In the genomic region with DNA sequence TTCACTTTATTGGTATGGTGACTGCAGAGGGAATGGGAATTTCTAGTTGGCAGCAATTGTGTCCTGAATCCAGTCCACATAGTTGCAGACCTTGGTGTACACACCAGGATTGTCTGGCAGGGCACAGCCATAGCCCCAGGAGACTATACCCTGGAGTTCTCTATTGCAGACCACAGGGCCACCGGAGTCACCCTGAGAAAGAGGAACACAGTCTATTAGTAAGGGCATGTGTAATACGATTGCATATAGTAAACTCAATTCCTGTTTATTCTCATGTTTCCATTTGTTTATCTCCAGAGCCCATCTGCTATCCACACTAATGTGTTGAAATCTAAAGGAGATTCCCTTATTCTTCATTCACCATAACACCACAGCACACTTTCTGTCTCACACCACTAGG, we compare ENCODE assay signal across 12 mouse cellular contexts. TPM values are rescaled to one million over a fixed set of nuclear protein-coding genes. Genes with fewer than 3 reads are reported as not detected.
"Had no signal": no experiment of that assay in that cellular context is flagged by ENCODE, and none has a peak within 500 bp of the region (broad histone marks: within the 10 kb centered on the region; RNA-seq: fewer than 3 reads in every experiment).

No protein-coding gene starts in this region.

RNA-seq across cellular contexts. Expression of a gene that starts 3.7 kb away (rescaled TPM):
- total RNA-seq: forebrain, postnatal 0 days; gastrocnemius, adult 18-20 months; gastrocnemius, adult 2 months; gastrocnemius, adult 8-10 months; gastrocnemius, postnatal 10 days; gastrocnemius, postnatal 14 days; gastrocnemius, postnatal 25 days; gastrocnemius, postnatal 36 days; gastrocnemius, postnatal 4 days; heart, adult 18-20 months; heart, adult 2 months; heart, adult 8-10 months had no signal

RNA-seq across cellular contexts. Expression of a gene that starts 18.4 kb away (rescaled TPM):
- total RNA-seq: forebrain, postnatal 0 days; gastrocnemius, adult 18-20 months; gastrocnemius, adult 2 months; gastrocnemius, adult 8-10 months; gastrocnemius, postnatal 10 days; gastrocnemius, postnatal 14 days; gastrocnemius, postnatal 25 days; gastrocnemius, postnatal 36 days; gastrocnemius, postnatal 4 days; heart, adult 18-20 months; heart, adult 2 months; heart, adult 8-10 months had no signal

RNA-seq across cellular contexts. Expression of a gene that starts 19.9 kb away (rescaled TPM):
- total RNA-seq: forebrain, postnatal 0 days; gastrocnemius, adult 18-20 months; gastrocnemius, adult 2 months; gastrocnemius, adult 8-10 months; gastrocnemius, postnatal 10 days; gastrocnemius, postnatal 14 days; gastrocnemius, postnatal 25 days; gastrocnemius, postnatal 36 days; gastrocnemius, postnatal 4 days; heart, adult 18-20 months; heart, adult 2 months; heart, adult 8-10 months had no signal

RNA-seq across cellular contexts. Expression of a gene that starts 57.1 kb away (rescaled TPM):
- total RNA-seq: gastrocnemius, adult 18-20 months; gastrocnemius, adult 2 months; gastrocnemius, adult 8-10 months; gastrocnemius, postnatal 10 days; gastrocnemius, postnatal 14 days; gastrocnemius, postnatal 25 days; gastrocnemius, postnatal 36 days; gastrocnemius, postnatal 4 days; heart, adult 18-20 months; heart, adult 2 months; heart, adult 8-10 months had no signal
